Mouse (Mus musculus) bone marrow macrophage, adult 2 months (primary cell): ENCODE data around the gene Rpl18a. TPM values are rescaled to one million over a fixed set of nuclear protein-coding genes. Genes with fewer than 3 reads are reported as not detected.

Experiments
- H3K27ac ChIP-seq: 2 replicates; pipeline ENCODE4 v1.5.1; 2012; ENCODE audit warnings: low read depth, low read length; ENCODE audit not compliant: insufficient read depth
- H3K4me1 ChIP-seq: 2 replicates; pipeline ENCODE4 v1.6.1; 2012; ENCODE audit warnings: low read length; ENCODE audit not compliant: control insufficient read depth, insufficient read depth
- H3K4me3 ChIP-seq: 2 replicates; pipeline ENCODE4 v1.5.1; 2012; ENCODE audit warnings: mild to moderate bottlenecking, low read length, moderate library complexity; ENCODE audit not compliant: insufficient read depth
- CTCF ChIP-seq: IDR thresholded peaks from 2 replicates; pipeline ENCODE4 v1.5.1; 2012; ENCODE audit warnings: low read depth, mild to moderate bottlenecking, low read length, moderate library complexity
- POLR2A ChIP-seq: IDR thresholded peaks from 2 replicates; pipeline ENCODE4 v1.6.1; 2012; ENCODE audit warnings: mild to moderate bottlenecking, low read depth, low read length, borderline replicate concordance
- polyA plus RNA-seq: library from polyadenylated mRNA; stranded (reverse); fragments of >200 nt; gene quantifications from 2 replicates; pipeline ENCODE4 v1.2.4, GENCODE M21; 2012; ENCODE audit not compliant: missing spikeins, insufficient read depth, insufficient read length

Rpl18a gene
- polyA plus RNA-seq, 1 experiment, result 1,824 TPM

DNA sequence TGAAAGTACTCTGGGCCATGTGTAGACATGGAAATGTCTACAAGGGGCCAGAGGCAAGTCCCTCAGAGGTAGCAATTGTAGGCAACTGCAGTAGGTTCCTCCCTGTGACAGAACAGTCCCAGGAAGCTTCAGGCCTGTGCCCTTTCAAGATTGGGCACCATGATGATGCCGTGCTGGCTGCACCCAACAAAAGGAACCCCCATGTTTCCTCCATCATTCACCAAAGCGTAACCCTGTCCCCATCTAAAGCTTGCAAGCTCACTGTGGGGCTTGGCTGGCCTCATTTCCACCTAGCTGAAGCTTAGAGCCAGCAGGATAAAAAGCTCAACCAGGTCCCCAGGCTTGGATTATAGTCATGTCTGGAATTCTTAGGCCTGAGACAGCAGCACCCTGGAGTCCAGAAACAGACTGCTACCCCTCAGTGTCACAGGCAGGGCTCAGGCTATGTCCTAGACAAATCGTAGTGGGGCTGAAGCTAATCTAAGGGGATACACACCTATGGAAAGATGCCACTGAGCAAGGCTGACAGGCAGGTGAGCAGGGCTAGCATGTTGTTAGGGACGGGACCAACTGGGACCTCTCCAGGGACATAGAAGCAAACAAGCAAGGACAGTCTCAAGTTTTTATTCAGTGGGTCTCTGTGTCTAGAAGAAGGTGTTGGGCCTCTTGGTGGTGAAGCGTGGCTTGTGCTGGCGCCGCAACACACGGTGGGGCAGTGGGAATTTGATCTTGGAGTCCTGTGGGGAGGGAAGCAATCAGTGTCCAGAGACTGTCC is 2.3 kb downstream of the Rpl18a start:
- Histone ChIP-seq H3K4me1 (peaks cover 6% of the 10 kb centered on the region; the same call in 1 of the 2 replicates), H3K4me3 (no peak overlapping the region), H3K27ac (no peak overlapping the region)
- TF ChIP-seq POLR2A (no peak), CTCF (no peak)

DNA sequence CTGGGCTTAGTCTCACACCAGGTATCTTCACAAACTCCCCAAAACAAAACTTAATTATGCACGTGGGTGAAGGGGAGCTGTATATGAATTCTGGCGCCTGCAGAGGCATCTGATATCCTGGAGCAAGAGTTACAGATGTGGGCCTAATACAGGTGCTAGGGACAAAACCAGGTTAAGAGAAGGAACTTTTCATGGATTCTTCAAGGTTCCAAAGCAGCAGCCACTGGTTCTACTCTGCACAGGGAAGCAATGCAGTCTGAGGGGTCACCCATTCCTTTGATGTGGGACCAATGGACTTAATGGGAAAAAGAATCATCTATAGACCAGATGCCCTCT is 2.9 kb downstream of the Rpl18a start:
- TF ChIP-seq POLR2A (no peak), CTCF (no peak)
- Histone ChIP-seq H3K4me3 (no peak overlapping the region), H3K27ac (no peak overlapping the region), H3K4me1 (peaks cover 6% of the 10 kb centered on the region; the same call in 1 of the 2 replicates)

DNA sequence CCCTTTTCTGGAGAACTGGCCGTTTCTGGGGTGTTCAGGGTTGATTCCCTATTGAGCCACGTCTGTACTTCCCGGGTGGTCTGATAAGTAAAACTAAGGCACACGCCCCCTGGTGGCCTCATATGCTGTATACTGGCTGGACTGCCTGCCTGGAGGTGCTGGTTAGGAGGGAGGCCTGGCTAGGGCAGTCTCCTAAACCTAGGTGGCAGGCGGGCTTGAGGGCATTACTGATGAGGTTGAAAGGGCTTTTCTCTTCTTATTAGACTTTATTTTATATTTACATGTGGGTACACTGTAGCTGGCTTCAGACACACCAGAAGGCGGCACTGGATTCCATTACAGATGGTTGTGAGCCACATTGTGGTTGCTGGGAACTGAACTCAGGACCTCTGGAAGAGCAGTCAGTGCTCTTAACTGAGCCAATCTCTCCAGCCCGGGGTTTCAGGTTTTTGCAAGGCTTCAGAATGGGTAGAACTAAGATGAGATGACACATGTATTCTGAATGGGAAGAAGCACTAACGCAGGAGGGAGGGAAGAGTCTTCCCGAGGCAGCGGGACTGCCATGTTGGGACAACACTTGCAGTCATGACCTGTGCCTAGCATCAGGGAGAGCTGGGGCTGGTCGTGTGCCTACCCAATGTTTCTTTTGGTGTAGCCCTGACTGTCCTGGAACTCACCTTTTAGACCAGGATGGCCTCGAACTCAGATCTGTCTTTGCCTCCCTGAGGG is 3.4 kb downstream of the Rpl18a start:
- peak; percentile 49; the same call in 1 of the 2 replicates for TF ChIP-seq POLR2A
- TF ChIP-seq CTCF, result peak; percentile 87
- no peak overlapping the region for H3K4me3 ChIP-seq
- peaks cover 5% of the 10 kb centered on the region; the same call in 1 of the 2 replicates for H3K4me1 ChIP-seq
- H3K27ac ChIP-seq, result no peak overlapping the region

DNA sequence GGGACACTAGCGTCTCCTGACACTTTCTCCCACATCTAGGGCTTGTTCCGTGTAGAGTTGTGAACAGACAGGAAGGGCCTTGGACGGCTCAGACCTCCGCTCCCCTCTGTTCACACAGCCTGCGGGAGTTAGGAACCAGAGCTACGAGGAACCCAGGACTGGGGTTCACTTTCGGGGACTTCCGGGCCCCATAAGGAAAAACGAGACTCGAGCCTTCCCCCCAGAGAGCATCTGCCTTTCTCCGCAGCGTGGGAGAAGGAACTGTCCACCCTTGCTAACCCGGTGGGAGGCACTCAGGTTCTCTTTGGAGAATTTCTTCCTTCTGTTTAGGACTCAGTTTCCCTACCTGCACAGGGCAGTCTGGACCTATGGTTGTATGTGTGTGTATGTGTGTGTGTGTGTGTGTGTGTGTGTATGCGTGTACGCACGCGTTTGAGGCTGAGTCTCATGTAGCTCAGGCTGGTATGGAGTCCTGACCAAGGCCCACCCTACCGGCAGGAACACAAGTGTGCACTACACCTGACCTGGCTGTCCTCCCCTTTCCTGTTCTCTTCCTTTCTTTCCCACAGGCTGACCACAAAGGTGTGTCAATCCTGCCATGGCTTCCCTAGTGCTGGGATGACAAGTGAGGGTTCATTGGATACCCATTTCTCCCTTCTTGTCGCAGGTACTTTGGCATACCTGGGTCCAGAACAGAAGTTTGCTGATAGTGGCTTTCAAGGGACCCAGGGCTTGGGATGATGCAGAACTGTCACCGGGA is 4.1 kb downstream of the Rpl18a start:
- H3K4me1 ChIP-seq, result no peaks in the 10 kb centered on the region

DNA sequence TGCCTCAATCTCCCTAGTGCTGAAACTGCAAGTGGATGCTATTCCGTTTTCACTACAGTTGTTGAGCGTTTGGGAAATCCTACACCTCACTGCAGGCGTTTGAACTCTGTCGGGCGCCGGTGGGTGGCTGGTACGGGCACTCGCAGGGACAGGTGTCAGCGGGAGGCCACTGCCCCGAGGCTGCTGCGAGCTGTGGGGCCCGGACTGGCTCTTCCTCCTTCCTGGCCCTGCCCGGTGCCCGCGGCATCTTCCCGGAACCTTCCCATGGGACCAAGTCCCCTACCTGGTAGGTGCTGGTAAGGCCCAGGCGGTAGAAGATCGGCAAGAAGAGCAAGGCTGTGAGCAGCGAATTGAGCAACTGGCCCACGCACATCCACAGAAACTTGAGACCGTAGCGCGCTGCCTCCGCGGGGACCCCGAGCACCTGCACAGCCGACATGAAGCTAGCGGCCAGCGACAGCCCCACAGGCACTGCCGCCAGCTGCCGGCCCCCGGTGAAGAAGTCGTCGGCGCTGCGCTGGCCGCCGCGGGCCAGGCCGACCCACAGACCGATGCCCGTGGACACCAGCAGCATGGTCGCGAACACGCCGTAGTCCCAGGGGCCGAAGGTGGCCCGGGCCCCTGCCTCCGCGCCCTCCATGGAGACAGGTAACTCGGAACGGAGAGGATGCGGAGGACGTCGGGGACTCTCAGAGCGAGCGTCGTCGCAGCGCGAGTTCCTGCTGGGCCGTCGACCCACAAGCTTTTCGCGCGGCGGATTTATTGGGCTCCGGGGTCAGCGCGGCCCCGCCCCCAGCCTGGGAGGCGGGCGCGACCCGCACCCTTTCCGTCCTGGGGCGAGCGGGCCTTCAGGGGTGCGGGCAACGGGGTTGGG is 5.0 kb downstream of the Rpl18a start, which contains the start of gene Slc5a5:
Gene Slc5a5, minus strand, starts transcription at position 736 of the 874 bp plus-strand sequence.
- Histone ChIP-seq H3K27ac (no peak within 1 kb of the TSS), H3K4me1 (no peaks in the 10 kb centered on the region), H3K4me3 (0 out of 2 replicates have a peak within 1 kb of the TSS, but pooled peaks have one; percentile 1)
- TF ChIP-seq POLR2A, result no peak
- no peak for TF ChIP-seq CTCF

More for the DNA sequence above, 4.1 kb downstream of the Rpl18a start:
- no peak overlapping the region for H3K4me3 ChIP-seq
- no peak overlapping the region for H3K27ac ChIP-seq
- TF ChIP-seq CTCF, result no peak
- no peak for TF ChIP-seq POLR2A

DNA sequence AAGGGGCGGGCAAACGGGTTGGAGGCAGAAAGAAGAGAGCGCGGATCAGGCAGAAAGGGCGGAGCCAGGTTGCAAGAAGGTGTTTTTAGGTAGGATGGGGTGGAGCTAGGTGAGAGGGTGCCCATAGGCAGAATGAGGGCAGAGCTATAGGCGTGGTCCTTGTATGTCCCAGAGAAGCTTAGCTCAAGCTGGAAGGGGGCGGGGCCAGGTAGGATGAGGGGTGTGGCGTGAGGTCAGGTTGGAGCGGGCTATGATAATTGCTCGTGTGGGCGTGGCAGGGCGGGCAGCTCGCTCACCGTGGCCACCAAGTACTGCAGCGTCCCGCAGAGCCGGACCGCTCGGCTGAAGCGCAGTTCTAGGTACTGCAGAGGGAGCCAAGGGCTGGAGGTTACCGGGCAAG is 5.9 kb downstream of the Rpl18a start:
- TF ChIP-seq CTCF (no peak), POLR2A (no peak)
- Histone ChIP-seq H3K4me1 (no peaks in the 10 kb centered on the region), H3K4me3 (no peak overlapping the region), H3K27ac (no peak overlapping the region)

DNA sequence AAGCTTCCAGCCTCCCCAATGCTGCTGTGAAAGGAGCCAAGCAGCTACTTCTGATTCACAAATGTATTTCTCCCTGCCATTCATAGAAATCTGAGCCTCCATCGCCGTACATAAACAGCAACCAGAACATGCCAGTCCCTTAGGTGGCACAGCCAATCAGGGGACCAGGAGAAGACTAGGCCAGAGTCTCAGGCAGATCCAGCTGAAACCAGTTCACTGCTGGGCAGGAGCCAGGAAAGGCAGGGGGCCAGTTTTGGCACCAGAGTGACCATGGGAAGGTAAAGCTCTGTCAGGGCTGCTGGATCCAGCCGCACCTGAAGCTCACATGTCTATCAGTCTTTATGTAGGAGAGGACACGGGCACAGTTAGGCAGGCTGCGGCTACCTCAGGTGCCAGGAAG is 6.6 kb downstream of the Rpl18a start:
- H3K4me1 ChIP-seq, result peaks cover 4% of the 10 kb centered on the region; the same call in 1 of the 2 replicates

DNA sequence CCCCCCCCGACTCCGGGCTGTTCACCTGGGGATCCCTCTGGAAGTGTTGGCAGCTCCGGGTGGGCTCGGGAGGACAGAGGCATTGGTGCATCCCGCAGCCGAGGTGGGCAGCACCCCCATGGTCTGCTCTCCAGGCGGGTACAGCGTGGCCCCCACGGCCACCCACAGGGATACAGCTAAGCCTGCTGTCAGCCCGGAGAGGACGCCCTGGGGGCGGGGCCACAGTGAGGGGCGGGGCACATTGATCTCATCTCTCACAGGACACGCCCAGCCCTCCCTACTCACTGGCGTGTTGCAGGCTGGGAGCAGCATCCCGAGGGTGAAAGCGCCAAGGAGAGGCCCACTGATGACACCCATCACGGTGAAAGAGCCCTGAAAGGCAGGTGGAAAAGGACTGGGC is 9.5 kb downstream of the Rpl18a start:
- TF ChIP-seq POLR2A (no peak), CTCF (no peak)
- Histone ChIP-seq H3K4me1 (peaks cover 16% of the 10 kb centered on the region), H3K4me3 (no peak overlapping the region), H3K27ac (no peak overlapping the region)

More for the DNA sequence above, 6.6 kb downstream of the Rpl18a start:
- no peak for TF ChIP-seq POLR2A
- TF ChIP-seq CTCF, result no peak
- no peak overlapping the region for H3K4me3 ChIP-seq
- H3K27ac ChIP-seq, result no peak overlapping the region

DNA sequence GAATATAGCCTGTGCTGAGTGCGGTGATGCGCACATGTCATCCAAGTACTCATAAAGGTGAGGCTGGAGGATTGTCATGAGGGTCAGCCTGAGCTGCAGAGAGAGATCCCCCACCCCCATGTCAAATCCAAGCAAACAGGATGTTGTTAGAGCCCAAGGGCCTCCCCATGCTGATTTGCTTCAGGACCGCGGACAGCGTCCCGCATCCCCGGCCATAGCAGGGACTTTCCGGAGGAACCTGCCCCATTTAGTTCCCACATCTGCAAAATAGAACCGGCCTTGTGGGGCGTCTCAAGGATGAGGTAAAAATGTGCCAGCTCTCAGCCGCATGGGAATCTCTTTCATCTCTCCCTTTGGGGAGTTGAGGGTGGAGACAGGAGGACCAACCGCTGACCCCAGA is 11.6 kb downstream of the Rpl18a start:
- Histone ChIP-seq H3K27ac (no peak overlapping the region), H3K4me3 (no peak overlapping the region), H3K4me1 (peaks cover 16% of the 10 kb centered on the region)
- TF ChIP-seq POLR2A (no peak), CTCF (no peak)
